Mouse (Mus musculus) hindbrain, embryonic 10.5 days (tissue): ENCODE measurements at regions not wholly inside any gene's neighbourhood (a gene's known extent, or its start where the extent isn't known, plus 50 kb on each side); places are given as distances from the start of the nearest gene placed in this dataset.

ENCODE experiments used
- DNase-seq: peaks from one replicate; pipeline ENCODE4 v3.0.0-alpha.2; 2017; ENCODE audit warnings: low spot score
- H3K27ac ChIP-seq: fragments of 300-500 bp; sonication (generic); 2 replicates; pipeline ENCODE4 v1.5.1; 2016; ENCODE audit warnings: mild to moderate bottlenecking, moderate library complexity
- H3K27me3 ChIP-seq: fragments of 300-500 bp; sonication (generic); 2 replicates; pipeline ENCODE4 v1.6.1; 2016; ENCODE audit warnings: mild to moderate bottlenecking; ENCODE audit not compliant: poor library complexity, insufficient read depth, severe bottlenecking
- H3K36me3 ChIP-seq: fragments of 300-500 bp; sonication (generic); 2 replicates; pipeline ENCODE4 v1.6.1; 2016; ENCODE audit warnings: mild to moderate bottlenecking, moderate library complexity
- H3K4me1 ChIP-seq: fragments of 300-500 bp; sonication (generic); replicated peaks from 2 replicates; pipeline ENCODE4 v1.6.1; 2016; ENCODE audit warnings: mild to moderate bottlenecking
- H3K4me3 ChIP-seq: fragments of 300-500 bp; sonication (generic); 2 replicates; pipeline ENCODE4 v1.5.1; 2016; ENCODE audit warnings: mild to moderate bottlenecking, moderate library complexity
- H3K9me3 ChIP-seq: fragments of 300-500 bp; sonication (generic); 2 replicates; pipeline ENCODE4 v1.6.1; 2016; ENCODE audit warnings: mild to moderate bottlenecking, moderate library complexity
- WGBS: fragments of 180-500 bp; shearing (Covaris S2); methylation state at CpG from one replicate; pipeline ENCODE4 v1.1.7; 2016; 5-methylcytosine and 5-hydroxymethylcytosine counted together

DNA sequence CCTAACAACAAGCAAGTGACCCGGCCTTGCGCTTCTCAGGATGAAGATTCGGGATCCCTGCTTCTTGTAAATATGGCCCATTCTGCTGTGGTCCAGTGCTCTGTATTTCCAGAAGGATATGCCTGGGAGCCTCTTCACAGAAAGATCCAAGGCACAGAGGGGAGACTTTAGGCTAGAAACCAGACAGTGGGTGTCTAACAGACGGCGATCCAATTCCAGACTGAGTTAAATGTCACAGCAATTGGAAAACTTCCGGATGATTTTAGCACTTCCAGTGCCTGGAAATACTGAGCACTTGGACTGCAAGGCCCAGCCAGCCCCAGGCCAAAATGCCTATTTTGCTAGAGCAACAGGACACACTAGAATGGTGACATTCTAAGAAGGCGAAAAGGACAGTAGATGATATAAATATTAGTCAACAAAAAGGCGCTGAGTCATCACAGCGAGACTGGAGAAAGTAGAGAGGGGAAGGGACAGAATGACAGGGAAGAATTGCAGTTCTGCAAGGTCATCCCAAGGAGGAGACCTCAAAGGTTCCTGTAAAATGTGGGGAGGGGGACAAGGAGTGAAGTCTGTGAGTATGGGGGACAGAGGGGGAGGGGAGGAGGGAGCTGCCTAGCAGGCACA lies 111.7 kb upstream of the Msx2 start:
- H3K27ac ChIP-seq, result no peak overlapping the region
- DNase-seq, result no peak
- H3K9me3 ChIP-seq, result peaks cover 8% of the 10 kb centered on the region; the same call in 1 of the 2 replicates
- WGBS, result 85% methylated on average over 9 of the region's 9 CpGs
- no peak overlapping the region for H3K4me3 ChIP-seq
- peaks cover 8% of the 10 kb centered on the region for H3K4me1 ChIP-seq
- H3K27me3 ChIP-seq, result no peaks in the 10 kb centered on the region
- H3K36me3 ChIP-seq, result no peaks in the 10 kb centered on the region

DNA sequence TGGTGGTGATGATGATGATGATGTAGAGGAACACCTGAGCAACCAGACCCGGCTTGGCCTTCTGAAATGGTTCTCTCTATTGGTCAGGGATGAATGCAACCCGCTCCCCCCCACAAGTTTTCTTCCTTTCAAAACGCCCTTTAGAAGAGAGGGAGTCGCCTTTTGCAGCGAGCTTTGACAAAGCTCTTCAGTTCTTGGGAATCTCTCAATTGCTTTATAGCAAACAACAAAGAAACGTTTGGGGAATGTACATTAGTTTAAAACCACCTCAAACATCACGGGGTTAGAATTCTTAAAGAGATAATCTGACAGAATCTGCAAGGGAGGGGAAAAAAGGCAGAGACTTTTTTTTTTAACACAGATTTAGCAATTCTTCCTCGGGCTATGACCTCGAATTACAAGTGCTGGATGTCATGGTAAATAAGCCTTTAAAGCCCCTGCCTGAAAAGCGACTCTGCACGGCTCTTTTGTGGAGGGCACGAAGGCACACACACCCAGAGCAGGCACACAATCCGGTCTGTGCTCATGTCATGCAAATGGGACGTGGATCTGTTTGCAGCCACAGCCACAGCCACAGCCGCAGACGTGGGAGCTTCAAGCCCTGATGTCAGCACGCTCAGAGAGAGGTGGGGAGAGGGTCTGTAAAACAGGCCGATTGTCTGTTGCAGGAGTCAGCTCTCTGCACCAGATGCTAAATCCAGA lies 81.2 kb upstream of the Msx2 start:
- WGBS, result 19% methylated on average over 18 of the region's 18 CpGs
- H3K4me3 ChIP-seq, result peak overlapping the region; percentile 31
- H3K27me3 ChIP-seq, result peaks cover 47% of the 10 kb centered on the region
- H3K9me3 ChIP-seq, result no peaks in the 10 kb centered on the region
- peaks cover 27% of the 10 kb centered on the region for H3K4me1 ChIP-seq
- DNase-seq, result peak; percentile 64
- H3K36me3 ChIP-seq, result no peaks in the 10 kb centered on the region
- peak overlapping the region; percentile 57 for H3K27ac ChIP-seq

DNA sequence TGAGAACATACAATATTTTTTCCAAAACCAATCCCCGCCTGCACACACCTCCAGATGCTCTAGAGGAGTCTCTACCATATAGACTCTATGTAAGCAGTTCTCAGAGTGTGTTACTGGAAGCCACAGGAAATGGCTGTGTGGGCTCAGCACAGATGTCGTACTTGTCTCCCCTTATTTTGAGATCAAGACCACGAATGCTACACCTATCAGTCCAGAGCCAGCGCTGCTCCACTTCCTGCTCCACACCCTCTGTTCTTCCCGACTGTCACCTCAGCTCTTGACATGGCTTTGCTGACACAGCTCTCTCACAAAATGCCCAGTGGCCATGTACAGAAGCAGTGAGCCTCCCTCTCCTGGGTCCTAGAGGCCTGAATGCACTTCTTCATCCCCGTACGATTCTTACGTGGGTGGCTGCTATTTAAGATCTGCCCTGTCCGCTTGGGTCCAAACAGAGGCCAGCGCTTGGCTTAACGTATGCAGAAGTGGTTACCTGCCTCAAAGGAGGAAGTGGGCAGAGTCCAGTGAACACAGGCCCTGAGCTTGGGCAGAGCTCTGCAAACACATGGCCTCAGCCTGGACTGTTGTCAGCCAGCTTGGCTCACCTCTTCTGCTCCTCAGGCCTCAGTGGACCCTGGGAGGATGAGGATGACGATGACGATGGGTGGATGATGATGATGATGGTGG lies 80.5 kb upstream of the Msx2 start:
- Histone ChIP-seq H3K4me1 (peaks cover 31% of the 10 kb centered on the region), H3K27me3 (peaks cover 51% of the 10 kb centered on the region), H3K36me3 (no peaks in the 10 kb centered on the region), H3K27ac (peak overlapping the region; percentile 57), H3K4me3 (no peak overlapping the region), H3K9me3 (no peaks in the 10 kb centered on the region)
- 75% methylated on average over 13 of the region's 13 CpGs for WGBS
- no peak for DNase-seq

DNA sequence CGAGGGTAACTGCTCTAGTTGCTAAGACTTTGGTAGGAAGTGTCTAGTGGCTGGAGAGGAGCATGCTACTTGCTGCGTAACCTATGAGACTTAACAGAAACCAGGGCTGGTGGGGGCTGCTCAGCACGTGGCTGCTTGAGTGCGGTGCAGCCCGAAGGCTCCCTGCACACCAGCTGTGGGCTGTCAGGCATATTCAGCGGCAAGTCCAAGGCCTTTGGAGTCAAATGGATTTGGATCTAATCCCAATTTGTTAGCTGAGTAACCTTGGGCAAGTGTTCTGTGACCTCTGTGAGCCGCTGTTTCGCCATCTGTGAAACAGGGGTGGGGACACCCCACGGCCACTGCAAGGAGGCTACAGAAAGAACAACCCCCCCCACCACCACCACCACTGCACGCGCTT lies 75.5 kb upstream of the Msx2 start:
- 76% methylated on average over 11 of the region's 11 CpGs for WGBS
- Histone ChIP-seq H3K36me3 (no peaks in the 10 kb centered on the region), H3K27me3 (peaks cover 29% of the 10 kb centered on the region), H3K4me1 (peaks cover 11% of the 10 kb centered on the region), H3K27ac (no peak overlapping the region), H3K9me3 (no peaks in the 10 kb centered on the region), H3K4me3 (no peak overlapping the region)
- no peak for DNase-seq

DNA sequence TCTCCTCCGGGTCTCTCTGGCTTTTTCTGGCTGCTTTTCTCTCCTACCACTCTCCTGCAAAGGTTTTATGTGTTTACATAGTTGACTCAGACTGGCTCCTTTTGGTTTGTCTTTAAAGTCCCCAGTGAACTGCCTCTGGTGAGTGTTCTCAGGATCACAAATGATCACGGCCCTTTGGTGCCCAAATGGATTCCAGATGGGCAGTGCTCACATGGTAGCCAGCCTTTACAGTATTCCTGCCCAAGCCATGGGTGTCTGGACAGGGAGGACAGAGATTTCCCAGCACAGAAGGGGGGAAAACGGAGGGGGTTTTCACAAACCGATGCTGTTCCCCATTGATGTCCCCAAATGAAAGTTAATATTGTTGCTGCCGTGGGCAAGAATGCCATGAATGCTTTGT lies 70.4 kb upstream of the Msx2 start:
- Histone ChIP-seq H3K9me3 (no peaks in the 10 kb centered on the region), H3K27me3 (0 out of 2 replicates have a peak, but pooled peaks cover under 1% of the 10 kb centered on the region), H3K36me3 (no peaks in the 10 kb centered on the region), H3K27ac (no peak overlapping the region), H3K4me1 (peaks cover 3% of the 10 kb centered on the region), H3K4me3 (no peak overlapping the region)
- whole genome bisulfite sequencing, result 71% methylated on average over 5 of the region's 5 CpGs
- DNase-seq, result peak; percentile 30

DNA sequence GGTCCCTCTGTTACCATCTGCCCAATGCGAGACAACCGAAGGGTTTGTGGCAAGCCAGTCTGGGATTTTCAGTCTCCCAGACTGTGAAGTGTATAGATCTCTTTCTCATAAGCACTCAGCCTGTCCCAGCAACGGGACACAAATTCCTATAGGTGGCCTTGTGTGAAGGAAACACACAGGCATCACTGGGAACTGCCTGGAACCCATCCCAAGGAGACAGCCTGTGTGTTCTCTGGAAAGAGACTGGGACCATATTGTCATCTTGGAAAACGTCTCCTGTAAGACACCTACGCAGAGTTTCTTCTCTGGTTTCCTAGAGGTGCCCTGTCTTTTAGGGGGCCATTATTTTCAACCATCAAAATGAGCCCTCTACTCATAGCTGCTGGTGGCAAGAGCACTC lies 66.9 kb upstream of the Msx2 start:
- H3K4me3 ChIP-seq, result no peak overlapping the region
- WGBS, result 88% methylated on average over 5 of the region's 5 CpGs
- no peaks in the 10 kb centered on the region for H3K9me3 ChIP-seq
- no peaks in the 10 kb centered on the region for H3K27me3 ChIP-seq
- no peak for DNase-seq
- no peak overlapping the region for H3K27ac ChIP-seq
- H3K36me3 ChIP-seq, result no peaks in the 10 kb centered on the region
- H3K4me1 ChIP-seq, result no peaks in the 10 kb centered on the region

DNA sequence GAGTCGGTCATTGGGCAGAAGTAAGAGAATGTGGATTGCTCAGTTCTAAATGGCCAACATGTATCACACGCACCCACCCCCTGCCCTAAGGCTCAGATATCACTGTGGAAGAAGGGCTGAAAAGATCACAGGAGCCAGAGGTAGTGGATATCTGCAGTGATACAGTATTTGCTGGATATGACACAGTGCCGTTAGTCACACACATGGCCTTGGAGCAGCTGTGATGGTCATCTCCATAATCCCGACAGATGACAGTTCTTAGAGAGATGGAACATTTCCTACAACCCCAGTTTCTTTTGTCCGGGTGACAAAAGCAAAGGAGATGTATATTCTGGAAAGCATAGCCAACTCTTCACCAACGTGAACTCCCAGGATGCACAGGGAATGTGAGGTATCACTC lies 65.1 kb upstream of the Msx2 start:
- no peaks in the 10 kb centered on the region for H3K4me1 ChIP-seq
- H3K27me3 ChIP-seq, result no peaks in the 10 kb centered on the region
- H3K9me3 ChIP-seq, result no peaks in the 10 kb centered on the region
- WGBS, result 95% methylated on average over 6 of the region's 6 CpGs
- no peak for DNase-seq
- no peak overlapping the region for H3K4me3 ChIP-seq
- no peak overlapping the region for H3K27ac ChIP-seq
- H3K36me3 ChIP-seq, result no peaks in the 10 kb centered on the region

DNA sequence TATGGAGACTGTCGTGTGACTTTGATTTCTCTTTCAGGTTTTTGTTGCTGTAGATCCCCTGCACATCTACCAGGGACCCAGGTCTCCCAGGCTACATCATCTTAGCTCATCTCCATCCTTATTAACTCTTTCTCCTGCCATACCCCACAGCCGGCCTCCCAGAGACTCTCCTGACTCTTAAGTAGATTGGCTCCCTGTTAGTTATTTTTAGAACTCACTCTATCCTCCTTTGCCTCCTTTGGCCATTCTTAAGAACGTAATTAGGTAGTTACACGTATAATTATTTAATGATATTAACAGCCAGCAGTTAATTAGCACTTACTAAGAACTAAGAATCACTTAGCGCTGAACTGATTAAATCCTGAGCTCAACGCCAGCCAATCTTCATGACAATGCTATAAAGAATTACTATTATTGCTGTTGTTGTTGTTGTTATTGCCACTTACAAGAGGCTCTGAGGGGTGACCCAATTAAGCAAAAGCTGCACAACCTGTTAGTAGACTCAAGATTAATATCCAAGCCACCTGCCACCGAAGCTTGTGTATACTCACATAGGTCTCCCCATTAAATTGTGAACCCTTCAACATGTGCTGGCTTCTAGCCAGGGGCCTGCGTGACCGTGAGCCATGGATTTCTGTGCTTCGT lies 63.0 kb upstream of the Msx2 start:
- H3K4me1 ChIP-seq, result no peaks in the 10 kb centered on the region
- no peaks in the 10 kb centered on the region for H3K36me3 ChIP-seq
- H3K27ac ChIP-seq, result no peak overlapping the region
- DNase-seq, result no peak
- no peaks in the 10 kb centered on the region for H3K9me3 ChIP-seq
- no peak overlapping the region for H3K4me3 ChIP-seq
- 89% methylated on average over 10 of the region's 10 CpGs for WGBS
- no peaks in the 10 kb centered on the region for H3K27me3 ChIP-seq

DNA sequence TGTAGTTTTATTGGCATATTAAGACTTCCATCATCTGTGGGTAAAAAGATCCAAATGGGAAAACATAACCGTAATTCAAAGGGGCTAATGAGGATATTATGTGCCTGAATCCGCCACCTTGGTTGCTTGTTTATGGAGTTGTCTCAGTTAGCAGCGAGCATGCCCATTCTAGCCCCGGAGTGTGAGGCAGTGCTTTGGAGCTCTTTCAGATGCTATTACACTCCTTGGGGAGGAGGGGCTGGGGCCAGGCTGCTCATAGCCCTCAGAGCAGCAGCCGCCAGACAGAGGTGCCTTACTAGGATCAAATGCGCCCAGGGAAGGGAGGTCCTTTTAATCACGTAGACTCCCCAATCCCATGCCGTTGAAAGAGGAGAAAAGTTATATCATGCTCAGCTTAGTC lies 60.9 kb upstream of the Msx2 start:
- H3K4me1 ChIP-seq, result no peaks in the 10 kb centered on the region
- no peaks in the 10 kb centered on the region for H3K9me3 ChIP-seq
- H3K36me3 ChIP-seq, result no peaks in the 10 kb centered on the region
- no peak for DNase-seq
- H3K4me3 ChIP-seq, result no peak overlapping the region
- 59% methylated on average over 8 of the region's 8 CpGs for WGBS
- H3K27me3 ChIP-seq, result no peaks in the 10 kb centered on the region
- H3K27ac ChIP-seq, result no peak overlapping the region

DNA sequence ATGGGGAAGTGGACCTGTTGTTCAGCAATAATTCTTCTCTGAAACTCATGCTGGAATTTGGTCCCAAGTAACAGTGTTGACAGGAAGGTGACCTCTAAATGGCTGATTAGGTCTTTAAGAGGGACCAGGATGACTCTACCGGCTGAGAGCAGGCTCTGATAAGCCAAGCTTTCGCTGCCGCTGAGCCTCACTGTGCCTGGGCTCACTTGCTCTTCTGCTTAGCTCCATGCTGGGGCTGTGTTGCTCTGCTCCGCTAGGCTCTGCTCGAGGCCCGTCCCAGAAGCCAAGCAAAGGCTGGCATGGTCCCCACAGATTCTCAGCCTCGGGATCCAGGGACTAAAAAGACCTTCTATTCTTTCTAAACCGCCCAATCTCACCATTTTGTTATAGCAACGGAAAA lies 54.0 kb upstream of the Msx2 start:
- Histone ChIP-seq H3K27me3 (no peaks in the 10 kb centered on the region), H3K36me3 (no peaks in the 10 kb centered on the region), H3K27ac (no peak overlapping the region), H3K4me3 (no peak overlapping the region), H3K4me1 (no peaks in the 10 kb centered on the region), H3K9me3 (no peaks in the 10 kb centered on the region)
- WGBS, result 89% methylated on average over 9 of the region's 9 CpGs
- DNase-seq, result no peak

DNA sequence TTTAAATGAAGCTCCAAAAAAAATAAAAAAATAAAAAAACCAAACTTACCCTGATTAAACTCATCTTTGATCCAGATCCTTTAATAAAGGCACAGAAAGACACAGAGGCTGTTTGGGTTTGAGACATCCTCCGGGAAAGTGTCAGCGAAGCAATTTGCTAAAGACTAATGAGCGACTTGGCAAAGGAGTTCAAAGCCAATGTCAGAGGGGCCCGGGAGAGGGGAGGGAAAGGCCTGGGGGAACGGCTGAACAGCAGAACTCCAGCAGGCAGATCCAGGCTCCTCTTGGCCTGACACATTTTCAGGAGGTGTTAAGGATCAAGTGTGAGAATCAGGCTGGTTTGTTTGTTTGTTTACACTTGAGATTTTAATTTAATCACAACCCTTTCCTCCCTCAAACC lies 49.9 kb upstream of the Msx2 start:
- WGBS, result 53% methylated on average over 5 of the region's 5 CpGs
- Histone ChIP-seq H3K36me3 (no peaks in the 10 kb centered on the region), H3K9me3 (no peaks in the 10 kb centered on the region), H3K27ac (no peak overlapping the region), H3K27me3 (no peaks in the 10 kb centered on the region), H3K4me3 (no peak overlapping the region), H3K4me1 (peaks cover 18% of the 10 kb centered on the region)
- DNase-seq, result no peak
